Mouse (Mus musculus): ENCODE measurements at regions not wholly inside any gene's neighbourhood (a gene's known extent, or its start where the extent isn't known, plus 50 kb on each side); places are given as distances from the start of the nearest gene placed in this dataset.

GRCm38 (mm10) chr3:61478861-61479584, 113.3 kb upstream of the B430305J03Rik start:
- ATAC-seq (replicated peaks; ENCODE audit: low FRiP score, low TSS enrichment, poor library complexity, severe bottlenecking), result no peak

DNA sequence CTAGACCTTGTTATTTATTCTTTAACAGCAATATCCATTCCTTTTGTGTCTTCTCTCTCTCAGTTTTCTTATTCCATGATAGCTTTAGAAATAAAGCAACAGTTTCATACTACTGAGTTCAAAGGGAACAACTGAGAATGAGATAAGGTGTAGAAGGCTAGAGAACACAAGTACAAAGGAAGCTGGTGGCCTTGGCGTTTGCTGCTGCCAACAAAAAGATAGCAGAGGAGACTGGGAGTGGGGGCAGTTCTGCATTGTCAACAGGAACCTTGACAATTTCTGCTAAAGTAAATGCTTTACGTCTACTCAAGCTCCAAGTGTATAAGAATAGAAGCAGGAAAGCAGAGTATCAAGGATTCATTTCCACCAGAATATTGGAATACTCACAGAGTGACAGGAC, 109.3 kb upstream of the B430305J03Rik start:
- peak; percentile 93 for ATAC-seq (replicated peaks; ENCODE audit: low FRiP score, low TSS enrichment, poor library complexity, severe bottlenecking)

GRCm38 (mm10) chr3:61467158-61467557, 101.4 kb upstream of the B430305J03Rik start:
- ATAC-seq (replicated peaks; ENCODE audit: low FRiP score, low TSS enrichment, poor library complexity, severe bottlenecking), result peak; percentile 97

DNA sequence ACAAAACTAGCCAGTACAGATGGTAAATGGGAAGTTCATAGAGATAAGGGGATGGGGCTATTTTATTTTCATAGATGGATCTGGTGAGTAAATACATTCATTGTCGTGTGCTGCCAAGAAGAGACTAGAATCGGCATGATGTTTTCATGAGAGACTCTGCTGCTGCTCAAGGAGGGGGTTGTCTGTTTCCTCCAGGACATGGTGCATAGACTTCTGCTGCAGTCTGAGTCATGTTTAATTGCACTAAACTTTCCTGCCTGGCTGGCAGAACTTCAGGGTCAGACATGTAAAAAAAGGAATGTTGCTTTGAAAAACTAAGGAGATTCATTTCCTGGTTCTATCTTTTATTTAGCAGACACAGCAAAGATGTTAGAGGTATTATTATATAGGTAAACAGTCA, 100.9 kb upstream of the B430305J03Rik start:
- no peak for ATAC-seq (replicated peaks; ENCODE audit: low FRiP score, low TSS enrichment, poor library complexity, severe bottlenecking)

GRCm38 (mm10) chr3:61460076-61460475, 94.3 kb upstream of the B430305J03Rik start:
- ATAC-seq (replicated peaks; ENCODE audit: low FRiP score, low TSS enrichment, poor library complexity, severe bottlenecking), result peak; percentile 94

DNA sequence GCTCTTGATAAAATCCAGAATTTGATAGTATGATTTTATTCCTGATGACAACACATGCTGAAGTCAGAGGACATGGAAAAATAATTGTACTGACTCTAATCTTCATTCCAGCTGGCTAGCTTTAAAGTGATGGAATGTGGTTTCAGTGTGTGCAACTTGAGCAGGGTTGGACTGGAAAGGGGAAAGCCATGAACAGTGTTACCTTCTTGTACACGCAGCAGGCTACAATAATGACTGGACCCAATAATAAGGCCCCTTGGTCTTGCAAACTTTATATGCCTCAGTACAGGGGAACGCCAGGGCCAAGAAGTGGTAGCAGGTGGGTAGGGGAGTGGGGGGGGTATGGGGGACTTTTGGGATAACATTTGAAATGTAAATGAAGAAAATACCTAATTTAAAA, 90.8 kb upstream of the B430305J03Rik start:
- no peak for ATAC-seq (replicated peaks; ENCODE audit: low FRiP score, low TSS enrichment, poor library complexity, severe bottlenecking)

DNA sequence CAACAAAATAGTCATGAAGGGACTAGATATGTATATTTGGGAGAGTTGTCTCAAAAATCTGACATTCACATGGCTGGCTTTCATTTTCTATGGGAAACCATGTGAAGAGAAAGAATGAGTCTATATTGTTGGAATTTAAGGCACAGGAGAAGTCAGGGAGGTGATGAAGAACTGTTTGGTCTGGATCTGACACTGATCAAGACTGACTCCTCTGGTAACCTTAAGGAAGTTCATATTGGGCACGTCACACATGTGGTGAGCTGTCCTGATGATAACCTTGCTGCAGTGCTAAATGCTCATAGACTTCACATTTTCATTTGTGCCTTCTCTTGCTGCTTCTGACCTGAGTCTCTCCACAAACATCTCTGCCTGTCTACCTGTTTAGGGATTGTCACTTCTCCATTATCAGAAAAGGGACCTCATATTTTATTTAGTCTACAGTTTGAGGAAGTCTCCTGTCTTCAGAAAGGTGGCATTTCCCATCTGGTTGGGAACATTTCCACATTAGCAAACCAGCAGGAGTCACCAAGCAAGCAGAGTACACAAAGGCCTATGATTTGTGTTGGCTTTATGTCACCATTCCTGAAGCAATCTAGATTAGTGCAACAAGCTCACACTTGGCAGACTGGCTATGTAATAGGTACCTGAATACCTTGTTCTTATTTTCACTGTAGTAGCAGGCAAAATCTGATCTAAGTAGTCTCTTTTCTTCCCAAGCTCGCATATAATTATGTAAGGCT, 76.4 kb upstream of the B430305J03Rik start:
- ATAC-seq (replicated peaks; ENCODE audit: low FRiP score, low TSS enrichment, poor library complexity, severe bottlenecking), result no peak

DNA sequence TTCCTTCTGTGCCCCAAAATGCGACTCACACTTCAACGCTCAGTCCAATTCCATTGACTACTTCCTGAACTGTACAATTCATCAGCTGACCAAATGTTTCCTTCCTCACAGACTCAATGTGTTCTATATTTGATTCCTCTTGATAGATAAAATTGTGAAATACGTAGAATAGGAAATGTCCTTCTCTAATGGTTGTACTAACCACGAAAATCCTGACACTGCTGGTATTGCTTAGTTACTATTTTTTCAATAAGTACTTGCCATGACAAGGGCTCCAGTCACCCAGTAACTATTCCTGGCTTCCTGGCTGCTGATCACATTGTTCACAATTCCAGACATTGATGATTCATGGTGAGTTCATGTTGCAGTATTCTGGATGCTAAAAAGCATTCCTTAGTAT, 75.7 kb upstream of the B430305J03Rik start:
- ATAC-seq (replicated peaks; ENCODE audit: low FRiP score, low TSS enrichment, poor library complexity, severe bottlenecking), result no peak

DNA sequence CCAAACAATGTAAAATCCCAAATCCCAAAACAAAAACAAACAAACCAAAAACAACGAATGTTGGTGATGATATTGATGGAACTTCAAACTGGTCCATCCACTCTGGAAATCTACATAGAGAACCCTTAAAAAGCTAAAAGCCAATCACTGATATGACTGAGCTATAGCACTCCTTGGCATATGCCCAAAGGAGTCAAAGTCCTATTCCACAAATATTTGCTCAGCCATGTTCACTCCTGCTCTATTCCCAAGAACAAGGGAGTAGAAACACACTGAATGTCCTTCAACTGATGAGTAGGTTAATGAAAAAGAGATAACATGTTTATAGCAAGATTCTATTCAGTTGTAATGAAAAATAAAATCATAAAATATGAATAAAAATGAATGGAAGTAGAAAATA, 63.0 kb upstream of the B430305J03Rik start:
- no peak for ATAC-seq (replicated peaks; ENCODE audit: low FRiP score, low TSS enrichment, poor library complexity, severe bottlenecking)

GRCm38 (mm10) chr3:61423945-61424344, 58.2 kb upstream of the B430305J03Rik start:
- no peak for ATAC-seq (replicated peaks; ENCODE audit: low FRiP score, low TSS enrichment, poor library complexity, severe bottlenecking)

DNA sequence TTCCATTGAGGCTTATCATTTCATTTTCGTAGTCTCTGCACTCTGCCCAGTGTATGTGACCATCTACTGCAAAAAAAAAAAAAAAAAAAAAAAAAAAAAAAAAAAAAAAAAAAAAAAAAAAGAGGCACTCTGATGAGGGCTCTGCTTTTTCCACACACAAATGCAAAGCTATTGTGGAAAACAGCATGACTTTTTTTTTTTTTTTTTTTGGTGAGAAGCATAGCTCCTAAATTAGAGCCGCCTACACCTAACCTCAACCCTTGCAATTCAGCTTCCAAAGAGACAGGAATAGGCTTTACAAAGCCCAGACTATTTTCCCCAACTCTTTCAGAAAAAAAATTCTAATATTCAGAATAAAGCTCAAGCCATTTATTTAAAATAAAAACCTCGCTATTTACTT, 54.0 kb upstream of the B430305J03Rik start:
- no peak for ATAC-seq (replicated peaks; ENCODE audit: low FRiP score, low TSS enrichment, poor library complexity, severe bottlenecking)

DNA sequence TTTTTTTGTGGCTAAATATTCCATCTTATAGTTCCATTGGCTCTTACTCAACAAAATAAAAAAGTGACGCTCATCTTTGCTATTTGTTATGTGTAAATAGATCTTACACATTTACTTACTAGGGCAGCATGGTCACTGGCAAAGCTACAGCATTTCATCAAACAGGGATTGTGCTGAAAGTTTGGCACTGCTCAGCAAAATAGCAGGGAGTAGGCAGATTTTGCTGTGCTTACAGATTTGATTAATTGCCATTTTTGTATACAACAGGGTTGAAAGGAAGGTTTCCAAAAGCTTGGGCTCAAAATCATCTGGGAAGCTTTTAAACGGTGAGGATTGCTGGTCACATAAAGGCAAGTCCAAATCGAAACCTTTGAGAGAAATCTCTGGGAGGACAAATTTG, 52.3 kb upstream of the B430305J03Rik start:
- no peak for ATAC-seq (replicated peaks; ENCODE audit: low FRiP score, low TSS enrichment, poor library complexity, severe bottlenecking)

Measured in megakaryocyte-erythroid progenitor cell, adult 5-6 weeks (primary cell).